Mouse (Mus musculus): ENCODE data around the gene Iqgap3.

Iqgap3 gene

DNA sequence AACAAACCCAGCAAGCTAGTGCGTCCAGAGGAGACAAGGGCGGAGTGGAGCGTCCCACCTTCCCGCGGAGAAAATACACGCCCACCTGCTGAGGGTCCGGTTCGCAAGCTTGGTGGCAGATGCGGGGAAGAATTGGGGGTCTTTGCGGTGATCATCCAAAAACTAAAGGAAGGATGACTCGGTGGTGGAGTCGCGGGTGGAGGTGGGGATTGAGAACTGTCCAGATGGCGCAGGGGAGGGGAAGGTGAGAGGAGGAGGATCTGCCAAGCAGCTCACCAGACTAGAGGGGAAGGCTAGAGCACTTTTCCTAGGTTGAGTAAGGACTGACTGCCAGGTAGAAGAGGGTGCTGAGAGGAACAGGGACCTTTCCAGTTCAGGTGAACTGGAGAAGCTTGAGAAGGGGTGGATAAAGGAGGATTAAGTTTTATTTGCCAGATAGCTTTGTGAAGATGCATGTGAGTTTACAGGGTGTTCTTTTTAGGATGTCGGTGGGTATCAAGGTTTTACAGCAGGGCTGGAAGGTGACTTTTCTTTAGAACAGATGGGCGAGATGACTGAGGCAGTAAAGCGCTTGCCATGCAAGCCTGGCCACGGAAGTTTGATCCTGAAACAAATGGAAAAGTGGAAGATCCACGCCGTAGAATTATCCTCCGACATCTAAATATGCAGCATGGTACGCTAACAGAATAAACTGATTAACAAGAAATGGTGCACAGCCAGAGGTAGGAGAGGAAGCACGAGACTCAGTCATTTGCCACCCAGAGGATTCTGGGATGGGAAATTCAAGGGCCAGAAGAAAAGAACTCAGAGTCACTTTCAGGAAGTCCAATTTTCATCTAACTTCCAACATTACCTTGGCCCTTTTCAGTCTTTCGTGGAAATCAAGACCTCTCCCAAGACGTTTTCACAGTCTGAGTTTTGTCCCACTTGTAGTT, 57.7 kb downstream of the Iqgap3 start:
- DNase-seq (ENCODE audit: low read depth) = no peak

DNA sequence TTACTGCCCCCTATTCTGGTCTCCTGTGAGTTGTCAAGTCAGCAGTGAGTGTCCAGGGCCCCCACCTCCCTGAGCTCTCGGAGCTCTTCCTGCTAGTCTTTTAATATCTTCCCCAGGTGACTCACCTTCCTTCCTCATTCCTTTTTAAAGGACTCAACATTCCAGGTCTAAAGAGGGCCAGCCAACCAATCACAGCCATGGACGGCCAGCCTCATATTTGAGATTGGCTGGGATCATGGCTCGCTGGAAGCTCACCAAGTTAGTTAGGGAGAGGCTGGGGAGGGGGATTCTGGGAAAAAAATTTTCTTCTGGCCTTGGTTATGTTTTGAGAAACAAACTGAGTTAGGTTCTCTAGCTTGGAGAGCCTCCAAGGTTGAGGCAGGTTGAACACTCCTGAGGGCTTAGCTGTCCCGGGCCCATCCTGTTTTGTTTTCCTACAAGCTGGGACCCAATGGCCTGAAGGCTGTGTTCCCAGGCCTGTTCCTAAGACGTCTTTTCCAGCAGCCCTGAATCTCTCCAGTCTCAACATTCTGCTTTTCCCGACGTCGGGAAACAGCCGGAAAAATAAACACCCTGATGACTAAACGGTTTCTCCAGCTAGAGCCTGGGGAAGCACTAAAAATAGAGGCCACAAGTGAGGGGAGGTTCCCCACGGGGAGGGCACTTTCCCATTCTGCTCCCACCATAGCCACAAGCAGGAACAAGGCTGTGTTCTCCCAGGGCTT, 58.6 kb downstream of the Iqgap3 start:
- no peak for DNase-seq (ENCODE audit: low read depth)

DNA sequence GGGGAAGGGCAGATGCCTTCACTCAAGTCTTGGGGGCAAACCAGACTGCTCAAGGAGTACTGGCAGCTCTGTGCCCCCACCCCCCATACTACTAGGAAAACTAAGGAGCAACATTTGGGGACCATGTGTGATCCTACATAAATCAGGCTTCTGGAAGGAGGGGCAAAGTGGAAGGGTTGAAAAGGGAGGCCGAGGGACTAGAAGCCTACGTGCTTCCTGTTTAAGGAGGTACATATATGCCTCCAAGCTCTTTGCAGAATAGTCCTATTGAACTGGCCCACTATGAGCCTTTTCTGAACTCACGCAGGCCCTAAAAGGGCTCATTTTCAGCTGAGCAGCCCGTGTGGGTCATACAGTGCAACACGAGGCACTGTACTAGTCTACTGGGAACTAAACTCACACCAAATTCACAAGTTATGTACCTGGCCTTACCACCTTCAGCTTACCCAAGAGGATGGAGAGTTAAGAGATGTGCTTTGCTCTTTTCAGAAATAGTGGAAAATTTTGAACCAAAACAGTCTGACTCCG, 59.2 kb downstream of the Iqgap3 start:
- DNase-seq (ENCODE audit: low read depth) = no peak

DNA sequence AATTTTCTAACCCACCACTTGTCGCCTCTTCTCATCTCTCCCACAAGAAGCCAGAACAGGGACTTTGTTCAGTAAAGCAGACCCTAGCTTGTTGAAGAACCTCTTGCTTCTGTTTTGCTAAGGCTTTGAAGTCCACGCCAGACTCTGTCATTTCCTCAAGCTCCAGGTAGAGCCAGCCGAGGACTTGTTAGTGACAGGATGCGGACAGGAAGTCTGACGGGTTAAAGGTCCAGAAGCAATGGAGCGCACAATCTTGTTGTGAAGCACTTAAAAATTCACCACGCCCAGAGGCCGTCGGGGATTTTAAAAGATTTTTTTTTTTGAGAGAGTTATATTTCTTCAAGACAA, 59.6 kb downstream of the Iqgap3 start:
- DNase-seq (ENCODE audit: low read depth) = no peak

DNA sequence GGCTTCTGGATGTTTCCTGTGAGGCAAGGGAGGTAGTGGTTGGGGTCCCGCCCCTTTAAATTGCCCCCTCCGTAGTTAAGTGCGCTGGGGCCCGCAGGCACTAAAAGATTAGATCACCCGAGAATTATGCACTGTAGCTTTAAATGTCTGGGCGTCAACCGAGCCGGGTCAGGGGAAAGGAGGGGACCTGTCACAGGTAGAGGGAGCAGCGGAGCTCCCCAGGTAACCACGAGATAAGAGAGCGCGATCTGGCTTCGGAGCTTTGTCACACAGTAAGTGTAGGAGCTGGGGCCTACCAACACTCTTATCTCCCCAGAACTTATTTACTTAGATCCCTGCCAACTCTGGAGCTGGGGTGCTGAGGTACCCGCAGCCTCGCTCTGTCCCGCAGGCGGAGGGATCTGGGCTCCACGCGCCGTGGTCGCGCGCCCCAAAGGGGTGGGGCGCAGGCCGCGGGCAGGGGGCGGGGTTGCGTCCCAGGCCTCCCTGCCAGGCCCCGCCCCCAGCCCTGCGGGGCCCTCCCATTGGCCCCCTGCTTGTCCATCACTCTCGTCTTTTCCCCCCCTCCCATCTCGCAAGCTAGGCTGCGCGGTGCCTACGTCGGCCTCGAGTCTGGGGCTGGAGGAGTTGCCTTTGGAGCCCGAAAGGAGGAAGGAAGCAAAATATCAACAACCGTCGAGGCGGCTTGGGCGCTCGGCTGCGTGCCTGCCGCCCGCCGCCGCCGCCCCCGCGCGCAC, 60.2 kb downstream of the Iqgap3 start, which contains the start of gene Mef2d:
Mef2d (plus strand) TSS at position 586 of the 737 bp plus-strand sequence.
- peak; percentile 95 for DNase-seq (ENCODE audit: low read depth)

DNA sequence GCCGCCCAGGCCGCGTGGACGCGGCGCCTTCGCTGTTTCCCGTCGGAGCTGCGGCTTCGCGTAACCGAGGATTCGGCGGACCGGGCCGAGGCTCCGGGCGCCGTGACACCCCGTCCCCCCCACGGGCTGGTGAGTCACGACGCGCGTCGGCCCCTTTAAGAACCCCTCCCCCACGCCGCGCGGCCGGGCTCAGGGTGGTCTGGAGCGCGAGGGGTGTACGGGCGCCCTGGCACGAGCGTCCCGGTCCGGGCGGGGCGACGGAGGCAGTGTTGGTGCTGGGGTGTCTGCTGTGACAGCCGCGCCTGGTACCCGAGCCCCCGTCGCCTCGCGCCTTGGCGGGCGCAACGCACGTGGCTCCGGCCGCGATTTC, 60.8 kb downstream of the Iqgap3 start:
- peak; percentile 27 for DNase-seq (ENCODE audit: low read depth)

DNA sequence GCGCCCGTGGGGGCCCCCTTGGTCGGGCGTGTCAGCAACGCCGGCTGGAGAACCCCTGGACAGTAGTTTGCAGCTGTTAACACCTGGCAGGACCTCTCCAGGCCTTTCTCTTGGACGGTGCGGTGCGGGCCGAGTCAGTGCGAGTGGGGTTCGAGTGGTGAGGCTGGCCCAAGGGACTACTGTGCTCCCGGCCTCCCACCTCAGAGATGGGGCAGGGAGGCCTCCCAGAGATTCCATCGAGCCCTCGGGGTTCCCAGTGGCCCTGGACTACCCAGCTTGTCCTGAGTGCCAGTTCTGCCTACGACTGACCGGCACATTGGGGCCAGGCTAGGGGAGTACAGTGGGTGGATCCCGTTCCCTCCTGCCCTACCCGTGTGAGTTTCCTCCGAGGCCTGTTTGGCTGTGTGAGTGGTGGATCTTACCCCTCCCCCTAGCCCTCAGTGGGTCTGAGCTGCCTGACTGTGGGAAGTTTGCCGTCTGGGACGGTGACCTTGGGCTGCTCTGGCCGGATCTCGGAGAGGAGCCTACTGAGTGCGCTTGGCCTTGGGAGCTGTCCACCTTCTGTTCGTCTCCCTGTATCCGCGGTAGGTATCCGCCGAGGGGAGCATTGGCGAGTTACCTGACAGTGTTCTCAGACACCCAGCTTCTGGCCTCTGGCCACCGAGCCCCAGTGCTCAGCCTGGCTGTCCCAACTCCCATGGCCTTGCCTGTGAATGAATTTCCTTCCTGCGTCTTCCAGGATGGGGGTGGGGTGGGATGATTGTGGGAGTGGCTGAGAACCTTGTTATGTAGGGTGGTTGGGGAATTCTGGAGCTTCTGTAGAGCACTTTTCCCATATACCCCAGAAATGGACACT, 61.4 kb downstream of the Iqgap3 start:
- DNase-seq (ENCODE audit: low read depth) = peak; percentile 31

DNA sequence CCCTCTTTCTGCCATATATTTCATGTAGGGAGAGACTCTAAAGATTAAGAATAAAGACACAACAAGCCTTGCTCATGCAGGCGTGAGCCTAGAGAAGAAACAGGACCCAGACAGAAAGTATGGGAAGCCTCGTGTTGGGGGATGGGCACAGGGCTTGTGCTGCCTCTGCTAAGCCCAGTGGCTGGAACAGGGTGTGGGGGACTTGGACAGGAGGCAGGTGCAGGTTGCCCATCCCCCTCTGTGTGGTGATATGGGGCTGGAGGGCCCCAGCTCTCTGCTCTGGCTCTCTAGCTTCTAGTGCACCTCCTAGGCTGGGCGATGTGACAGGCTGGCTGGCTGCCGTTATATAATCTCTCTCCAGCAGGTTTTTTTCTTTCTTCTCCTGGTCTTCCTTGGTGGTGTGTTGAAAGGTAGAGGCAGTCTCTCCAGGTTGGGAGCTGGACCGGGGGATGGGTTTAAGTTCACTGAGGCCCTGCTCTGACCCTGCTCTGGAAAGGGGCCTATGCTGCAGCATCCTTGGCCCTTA, 62.3 kb downstream of the Iqgap3 start:
- peak; percentile 46 for DNase-seq (ENCODE audit: low read depth)

DNA sequence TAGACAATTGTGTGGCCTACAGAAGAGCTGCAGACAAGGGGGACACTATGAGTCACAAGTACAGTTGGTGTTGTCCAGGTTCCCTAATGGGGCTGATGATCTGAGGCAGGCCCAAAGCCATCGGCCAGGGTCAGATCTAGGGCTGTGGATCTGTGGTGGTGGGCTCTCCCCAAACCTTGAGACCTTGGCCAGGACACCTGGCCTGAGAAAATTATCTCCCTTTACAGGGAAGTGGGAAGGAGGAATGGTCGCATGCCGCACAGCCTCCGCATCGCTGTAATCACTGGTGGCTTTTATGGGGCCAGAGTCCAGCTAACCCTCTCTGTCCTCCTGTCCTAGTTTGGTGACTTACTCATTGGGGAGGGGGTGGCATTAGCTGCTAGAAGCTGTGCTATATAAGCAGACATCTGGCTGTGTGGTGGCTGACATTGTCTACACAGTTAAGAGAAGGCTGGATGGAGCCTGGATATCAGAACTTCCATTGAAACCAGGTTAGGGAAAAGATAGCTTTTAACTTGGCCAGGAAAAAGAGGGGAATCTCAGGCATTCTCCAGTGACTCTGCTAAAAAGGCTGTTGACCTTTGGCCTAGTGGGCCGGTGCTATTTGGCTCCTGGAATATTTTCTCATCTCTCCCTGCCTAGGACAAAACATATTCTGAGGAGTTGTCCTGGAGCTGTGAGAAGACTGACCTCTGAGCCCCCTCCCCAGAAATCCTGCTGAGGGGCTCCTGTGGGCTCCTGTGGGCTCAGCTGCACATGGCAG, 63.1 kb downstream of the Iqgap3 start:
- no peak for DNase-seq (ENCODE audit: low read depth)

DNA sequence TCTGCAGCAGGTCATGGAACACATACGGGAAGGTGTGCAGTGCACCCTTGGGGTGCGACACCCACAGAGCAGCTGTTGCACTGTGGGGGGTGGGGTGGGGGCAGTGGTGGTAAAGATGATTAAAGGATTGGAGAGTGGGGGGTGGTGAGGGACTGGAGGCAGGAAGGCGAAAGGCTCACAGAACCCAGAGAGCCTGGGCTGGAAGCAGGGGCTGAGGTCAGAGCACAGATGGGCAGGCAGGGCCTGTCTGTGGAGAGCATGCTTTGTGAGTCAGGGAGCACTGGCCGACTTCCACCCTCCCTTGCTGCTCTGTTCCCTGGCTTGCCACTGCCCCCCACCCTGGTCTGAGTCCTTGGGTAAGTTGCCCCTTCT, 63.6 kb downstream of the Iqgap3 start:
- DNase-seq (ENCODE audit: low read depth) = no peak

DNA sequence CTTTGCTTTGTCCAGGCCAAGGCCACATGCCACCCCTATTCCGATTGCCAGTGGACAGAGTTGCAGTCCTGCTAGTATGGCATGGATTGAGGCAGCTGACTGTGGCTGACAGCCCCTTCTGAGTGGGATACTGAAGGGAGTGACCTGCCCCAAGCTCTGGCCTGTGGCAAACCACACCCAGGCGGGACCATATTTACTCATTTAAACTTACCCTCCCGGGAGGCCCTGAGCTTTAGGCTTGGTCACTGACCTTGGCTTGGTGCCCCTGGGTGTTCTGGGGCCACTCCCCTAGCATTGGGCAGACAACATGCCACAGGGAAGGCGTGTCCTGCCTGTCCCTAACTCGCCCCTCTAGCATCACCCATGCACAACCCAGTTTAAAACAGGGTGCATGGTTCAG, 64.2 kb downstream of the Iqgap3 start:
- DNase-seq (ENCODE audit: low read depth) = no peak

DNA sequence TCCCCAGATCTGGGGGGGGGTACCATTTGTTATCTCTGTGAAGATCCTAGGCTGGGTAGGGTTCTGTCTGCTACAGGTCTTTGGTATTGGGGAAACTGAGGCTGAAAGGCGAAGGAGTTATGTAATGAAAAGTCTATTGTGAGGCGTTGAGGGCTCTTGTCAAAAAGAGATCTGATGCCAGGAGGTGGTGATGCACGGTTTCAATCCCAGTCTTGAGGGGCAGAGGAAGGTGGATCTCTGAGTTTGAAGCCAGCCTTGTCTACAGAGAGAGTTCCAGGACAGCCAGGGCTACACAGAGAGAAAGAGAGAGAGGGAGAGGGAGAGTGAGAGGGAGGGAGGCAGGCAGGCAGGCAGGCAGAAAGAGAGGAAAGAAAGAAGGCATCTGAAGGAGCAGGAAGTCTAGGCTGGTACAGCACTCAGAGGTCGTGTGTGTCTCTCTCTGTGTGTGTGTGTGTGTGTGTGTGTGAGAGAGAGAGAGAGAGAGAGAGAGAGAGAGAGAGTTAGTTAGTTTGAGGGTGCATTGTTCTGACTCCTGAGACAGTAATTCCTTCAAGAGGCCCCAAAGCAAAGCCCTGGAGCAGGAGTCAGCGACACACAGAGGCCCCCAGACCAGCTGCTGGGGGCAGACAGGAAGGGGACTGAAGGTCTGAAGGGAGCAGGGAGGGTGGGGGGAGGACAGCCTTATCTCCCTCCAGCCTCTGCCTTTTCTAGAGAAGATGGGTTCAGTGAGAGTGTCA, 64.8 kb downstream of the Iqgap3 start:
- no peak for DNase-seq (ENCODE audit: low read depth)

DNA sequence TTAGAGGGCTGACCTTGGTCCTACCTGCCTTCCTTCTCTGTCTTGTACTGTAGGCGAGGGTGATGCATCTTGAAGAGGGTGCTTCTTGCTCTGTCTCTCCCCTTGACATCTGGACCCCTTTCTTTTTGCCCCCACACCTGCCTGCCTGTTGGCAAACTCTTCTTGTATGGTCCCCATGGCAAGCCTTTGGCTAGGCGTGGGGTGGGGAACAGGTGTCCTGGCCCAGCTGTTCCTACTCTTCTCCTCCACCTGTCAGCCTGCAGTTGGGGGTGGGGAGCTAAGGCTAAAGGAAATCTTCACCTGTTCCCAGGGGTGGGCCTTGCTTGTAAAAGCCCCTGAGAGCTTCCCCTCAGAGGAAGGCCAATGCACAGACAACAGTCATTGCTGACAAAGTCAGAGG, 65.7 kb downstream of the Iqgap3 start:
- DNase-seq (ENCODE audit: low read depth) = no peak

DNA sequence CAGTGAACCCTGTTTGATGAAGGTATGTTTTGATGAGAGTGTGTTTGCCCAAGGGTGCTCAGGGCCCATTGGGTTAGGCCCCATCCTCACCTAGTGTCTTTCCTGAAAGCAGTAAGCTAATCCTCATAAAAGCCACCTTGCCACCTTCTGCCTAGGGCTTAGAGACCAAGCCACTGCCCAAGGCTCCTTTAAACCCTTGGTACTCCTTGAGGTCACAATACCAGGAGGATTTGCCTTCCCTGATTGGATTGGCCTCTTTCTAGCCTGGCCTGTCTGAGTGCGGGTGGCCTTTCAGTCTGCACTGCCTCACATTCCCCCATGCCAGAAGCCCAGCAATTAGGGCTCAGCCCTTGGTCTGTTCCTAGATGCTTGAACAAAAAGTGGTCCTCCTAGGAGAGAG, 66.1 kb downstream of the Iqgap3 start:
- DNase-seq (ENCODE audit: low read depth) = no peak

DNA sequence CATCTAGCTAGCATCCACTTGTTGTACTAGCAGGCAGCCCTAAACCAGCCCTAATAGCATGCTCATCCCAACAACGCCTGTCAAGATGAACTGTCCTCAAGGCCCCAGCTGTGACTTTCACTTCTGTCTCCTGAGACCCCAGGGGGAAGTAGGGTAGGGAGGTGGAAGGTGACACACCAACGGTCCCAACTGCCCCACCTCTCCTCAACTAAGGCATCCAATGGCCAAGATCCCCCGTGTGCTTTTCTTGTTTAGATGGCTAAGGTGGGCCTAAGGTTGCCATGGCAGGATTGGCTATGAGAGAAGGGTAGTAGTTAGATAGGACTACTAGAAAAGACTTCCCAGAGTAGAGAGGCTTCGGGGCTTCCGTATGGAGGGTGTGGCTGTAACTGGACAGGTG, 66.6 kb downstream of the Iqgap3 start:
- no peak for DNase-seq (ENCODE audit: low read depth)

DNA sequence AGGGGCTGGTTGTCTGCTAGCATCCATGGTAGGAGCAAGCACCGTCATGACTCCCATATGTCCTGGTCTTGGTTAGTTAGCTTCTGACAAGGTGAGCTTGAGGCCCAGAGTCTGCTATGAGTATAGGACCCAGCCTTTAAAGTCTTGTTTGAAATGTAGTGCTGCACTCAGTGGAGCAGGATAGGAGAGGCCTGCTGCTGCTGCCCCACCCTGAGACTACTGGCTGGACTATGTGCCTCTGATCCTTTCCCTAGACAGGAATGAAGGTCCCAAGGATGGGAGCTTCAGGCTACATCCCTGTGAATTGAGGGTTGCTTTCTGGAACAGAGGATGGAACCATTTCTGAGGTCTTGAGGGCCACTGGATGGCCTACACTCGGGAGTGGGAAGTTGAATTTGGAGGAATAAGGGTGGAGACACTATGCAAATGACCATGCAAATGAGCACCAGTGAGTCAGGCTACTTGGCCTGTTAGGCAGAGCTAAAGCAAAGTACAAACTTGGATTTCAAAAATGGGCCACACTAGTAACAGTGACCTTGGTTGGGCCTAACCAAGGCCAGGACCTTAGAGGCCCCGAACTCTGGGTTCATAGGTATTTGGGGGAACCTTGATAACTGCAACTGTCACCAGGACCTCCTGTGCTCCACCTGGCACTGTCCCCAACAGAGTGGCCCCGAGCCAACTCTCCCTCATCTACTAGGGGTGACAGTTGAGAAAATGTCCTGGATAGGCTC, 67.2 kb downstream of the Iqgap3 start:
- DNase-seq (ENCODE audit: low read depth) = peak; percentile 35

DNA sequence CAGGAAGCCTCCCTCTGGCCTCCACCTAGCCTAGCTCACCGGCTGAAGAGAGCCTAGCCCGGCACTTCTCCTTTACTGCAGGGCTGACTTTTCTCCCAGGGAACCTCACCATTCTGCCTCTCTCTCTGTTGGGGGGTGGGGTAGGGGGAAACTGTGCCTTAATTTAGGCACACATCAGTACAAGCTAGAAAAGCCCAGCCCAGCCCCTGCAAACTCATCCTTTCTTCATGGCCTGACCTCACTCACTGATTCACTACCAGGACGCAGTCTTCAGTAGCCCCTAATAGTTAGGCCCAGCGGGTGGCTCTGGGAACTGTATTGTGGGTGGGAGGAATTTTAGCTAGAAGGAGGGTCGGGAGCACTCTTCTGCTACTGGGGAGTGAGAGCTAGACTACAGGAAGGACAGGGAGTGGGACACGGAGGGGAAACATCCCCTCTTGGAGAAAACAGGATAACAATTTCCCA, 67.8 kb downstream of the Iqgap3 start:
- DNase-seq (ENCODE audit: low read depth) = no peak

DNA sequence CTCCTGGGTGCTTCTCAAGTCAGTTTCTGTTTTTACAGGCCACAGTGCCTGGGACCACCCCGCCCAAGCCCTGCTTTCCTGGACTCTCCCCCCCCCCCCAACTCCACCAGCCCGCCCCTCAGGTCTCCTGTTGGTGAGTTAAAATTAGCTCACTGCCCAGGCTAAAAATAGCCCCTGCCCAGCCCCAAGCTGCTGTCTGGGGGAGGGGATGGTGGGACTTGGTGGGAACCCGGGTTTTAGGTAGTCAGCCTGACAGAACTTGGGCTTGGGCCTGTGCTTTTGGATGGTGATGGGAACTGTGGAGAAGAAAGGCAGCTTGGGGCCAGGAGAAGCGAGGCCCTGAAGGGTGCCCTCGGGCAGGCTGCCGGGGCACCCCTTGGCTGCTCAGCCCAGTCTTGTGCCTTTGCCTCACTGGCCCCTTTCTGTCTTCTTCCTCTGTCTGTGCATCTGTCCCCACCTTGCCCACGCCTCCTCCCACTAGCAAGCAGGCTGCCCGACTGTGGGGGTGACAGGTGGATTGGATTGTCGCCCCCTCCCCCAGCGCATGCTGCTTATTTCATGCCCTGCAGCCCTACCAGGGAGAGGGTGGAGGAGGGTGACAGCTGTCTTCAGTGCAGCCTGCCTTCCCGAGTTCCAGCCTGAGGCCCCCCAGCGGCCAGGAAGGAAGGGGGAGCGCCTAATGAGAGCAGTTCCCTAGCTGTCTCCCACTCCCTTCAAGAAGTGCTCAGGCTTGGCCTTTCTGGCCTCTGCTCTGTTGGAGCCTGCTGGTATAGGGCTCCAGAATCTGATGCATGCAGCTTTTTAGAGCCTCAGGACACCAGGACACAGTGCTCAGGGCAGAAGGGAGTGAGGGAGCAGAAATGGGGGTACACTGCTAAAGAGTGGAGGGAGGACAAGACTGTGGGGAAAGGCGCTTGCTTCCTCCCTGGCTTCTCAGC, 68.6 kb downstream of the Iqgap3 start:
- no peak for DNase-seq (ENCODE audit: low read depth)
